Mouse (Mus musculus) CH12.LX (cell line): ENCODE results near the gene Ptprm.

Experiments
- CHD1 ChIP-seq: IDR thresholded peaks from 2 replicates; pipeline ENCODE4 v1.6.1; 2012; ENCODE audit warnings: low read depth, low read length, improper control_type of control experiment, inconsistent platforms
- CHD2 ChIP-seq: IDR thresholded peaks from 2 replicates; pipeline ENCODE4 v1.6.1; 2011; ENCODE audit warnings: low read length, improper control_type of control experiment
- CTCF ChIP-seq, 2 experiments: IDR thresholded peaks in 1 of 2; conservative IDR thresholded peaks in 1 of 2; 2 replicates each; pipeline ENCODE4 v1.5.1; 2011 to 2012; ENCODE audit warnings: low read depth in 2 of 2, low read length in 2 of 2, improper control_type of control experiment in 1 of 2, inconsistent platforms in 1 of 2, mild to moderate bottlenecking in 1 of 2, moderate library complexity in 1 of 2
- EP300 ChIP-seq: IDR thresholded peaks from 2 replicates; pipeline ENCODE4 v1.6.1; 2011; ENCODE audit warnings: low read length, improper control_type of control experiment
- MAZ ChIP-seq: IDR thresholded peaks from 2 replicates; pipeline ENCODE4 v1.6.1; 2012; ENCODE audit warnings: low read depth, mild to moderate bottlenecking, inconsistent platforms, low read length, improper control_type of control experiment, moderate library complexity
- MEF2A ChIP-seq: IDR thresholded peaks from 2 replicates; pipeline ENCODE4 v1.6.1; 2014; ENCODE audit warnings: low read depth, mild to moderate bottlenecking, inconsistent platforms, low read length, improper control_type of control experiment, borderline replicate concordance
- MXI1 ChIP-seq: IDR thresholded peaks from 2 replicates; pipeline ENCODE4 v1.6.1; 2011; ENCODE audit warnings: mild to moderate bottlenecking, low read depth, low read length, improper control_type of control experiment
- NELFE ChIP-seq: IDR thresholded peaks from 2 replicates; pipeline ENCODE4 v1.6.1; 2011; ENCODE audit warnings: low read depth, low read length, improper control_type of control experiment
- POLR2A ChIP-seq: IDR thresholded peaks from 2 replicates; pipeline ENCODE4 v1.6.1; 2011; ENCODE audit warnings: low read depth, mild to moderate bottlenecking, improper control_type of control experiment, low read length
- USF2 ChIP-seq: conservative IDR thresholded peaks from 2 replicates; pipeline ENCODE4 v1.6.1; 2011; ENCODE audit warnings: low read depth, low read length, improper control_type of control experiment

GRCm38 (mm10) chr17:66720992-66721351 lies 633.3 kb downstream of the Ptprm start:
- TF ChIP-seq MAZ (no peak), CHD1 (no peak), MEF2A (no peak), EP300 (no peak), MXI1 (no peak), USF2 (no peak), POLR2A (no peak), CTCF (conservative IDR thresholded peaks at IDR 0.05 in 1 of 2, IDR thresholded peaks at IDR 0.05 in 1 of 2; ENCODE audit: low read depth in 2 of 2, low read length in 2 of 2) (no peak), CHD2 (no peak), NELFE (no peak)
